Mouse (Mus musculus): ENCODE results near the gene Vstm2l. TPM values are rescaled to one million over a fixed set of nuclear protein-coding genes. Genes with fewer than 3 reads are reported as not detected.

The Vstm2l gene
- polyA plus RNA-seq, 1 experiment: not detected

DNA sequence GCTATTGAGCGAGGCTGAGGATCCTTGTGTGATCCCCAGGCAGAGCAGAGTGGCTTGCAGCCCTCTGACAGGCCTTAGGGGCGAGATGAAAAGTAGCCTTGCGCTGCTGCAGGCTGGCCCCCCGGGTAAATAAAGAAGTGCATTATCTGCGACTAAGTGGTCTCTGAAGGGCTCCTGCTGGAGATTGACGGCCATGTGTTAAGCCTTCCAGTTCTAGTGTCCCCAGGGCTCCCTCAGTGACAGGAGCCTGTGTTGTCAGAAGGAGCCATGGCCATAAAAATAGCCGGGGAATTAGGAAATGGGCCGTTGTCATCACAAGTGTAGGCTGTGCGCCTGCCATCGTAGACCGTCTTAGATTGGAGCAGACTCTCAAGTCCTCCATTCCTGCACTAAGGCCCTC, 32.5 kb upstream of the Vstm2l start:
- H3ac ChIP-seq (ENCODE audit: control insufficient read depth, insufficient read length): no peak overlapping the region
- H3K4me3 ChIP-seq: no peak overlapping the region
- H3K27me3 ChIP-seq (ENCODE audit: control insufficient read depth, insufficient read depth, insufficient read length): no peaks in the 10 kb centered on the region
- no peaks in the 10 kb centered on the region for H3K36me3 ChIP-seq (ENCODE audit: control insufficient read depth, insufficient read depth)
- H3K79me2 ChIP-seq (ENCODE audit: control insufficient read depth, insufficient read depth): no peaks in the 10 kb centered on the region
- no peak overlapping the region for H3K4me2 ChIP-seq (ENCODE audit: low read depth)
- TF ChIP-seq TCF12 (IDR thresholded peaks at IDR 0.05; ENCODE audit: insufficient read depth, poor library complexity, severe bottlenecking): no peak
- TF ChIP-seq USF1 (IDR thresholded peaks at IDR 0.05; ENCODE audit: low read depth): no peak
- no peak for TF ChIP-seq POLR2AphosphoS2 (IDR thresholded peaks at IDR 0.05; ENCODE audit: insufficient read length, low read depth)
- no peak for TF ChIP-seq SRF (IDR thresholded peaks at IDR 0.05; ENCODE audit: control insufficient read depth, insufficient read length, low read depth)
- no peak for TF ChIP-seq MAX (IDR thresholded peaks at IDR 0.05; ENCODE audit: low read depth)
- TF ChIP-seq MYOD1 (IDR thresholded peaks at IDR 0.05; ENCODE audit: control insufficient read depth in 1 of 3, insufficient read length in 2 of 3, low read depth in 2 of 3): no peak
- no peak for TF ChIP-seq MYOG (IDR thresholded peaks at IDR 0.05; ENCODE audit: control insufficient read depth in 1 of 3, insufficient read depth in 1 of 3, insufficient read length in 2 of 3, low read depth in 2 of 3)
- no peak for TF ChIP-seq CEBPB (IDR thresholded peaks at IDR 0.05; ENCODE audit: insufficient read depth, poor library complexity, severe bottlenecking)
- no peak for TF ChIP-seq E2F4 (IDR thresholded peaks at IDR 0.05; ENCODE audit: insufficient read depth)

DNA sequence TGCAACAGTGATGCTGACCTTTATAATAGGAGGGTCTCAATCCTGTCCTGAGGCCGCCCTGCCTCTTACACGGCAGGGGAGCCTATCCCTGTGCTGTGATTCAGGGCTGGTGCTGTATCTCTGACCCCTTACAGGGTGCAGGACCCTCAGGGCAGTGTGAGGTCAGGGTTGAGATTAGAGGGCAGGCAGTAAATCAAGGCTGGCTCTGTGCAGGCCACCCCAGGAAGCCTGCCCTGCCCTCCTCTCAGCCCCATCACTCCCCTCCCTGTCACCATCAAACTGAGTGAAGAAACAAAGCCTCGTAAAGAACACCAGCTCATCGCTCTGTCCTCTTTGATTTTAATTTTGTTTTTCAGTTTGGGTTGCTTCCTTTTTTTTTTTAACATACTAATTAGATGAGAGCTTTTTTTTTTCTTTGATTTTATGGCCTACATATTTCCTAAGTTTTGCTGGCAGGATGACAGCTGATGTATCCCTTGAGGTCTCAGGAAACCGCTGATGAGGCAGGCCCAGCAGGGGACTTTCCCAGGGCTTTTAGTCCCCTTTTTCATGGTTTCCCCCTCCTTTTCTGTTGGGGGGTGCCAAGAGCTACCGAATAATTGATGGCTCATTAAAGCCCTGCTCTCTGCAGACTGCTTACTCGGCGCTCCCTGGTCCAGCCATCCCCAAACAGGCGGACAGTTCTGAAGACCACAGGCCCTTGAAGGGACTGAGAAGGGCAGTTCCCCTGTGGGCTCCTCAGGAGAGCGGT, 27.0 kb upstream of the Vstm2l start:
- H3K4me2 ChIP-seq (ENCODE audit: low read depth): no peak overlapping the region
- no peak for TF ChIP-seq TCF12 (IDR thresholded peaks at IDR 0.05; ENCODE audit: insufficient read depth, poor library complexity, severe bottlenecking)
- TF ChIP-seq MAX (IDR thresholded peaks at IDR 0.05; ENCODE audit: low read depth): no peak
- no peak for TF ChIP-seq MYOD1 (IDR thresholded peaks at IDR 0.05; ENCODE audit: control insufficient read depth in 1 of 3, insufficient read length in 2 of 3, low read depth in 2 of 3)
- TF ChIP-seq MYOG (IDR thresholded peaks at IDR 0.05; ENCODE audit: control insufficient read depth in 1 of 3, insufficient read depth in 1 of 3, insufficient read length in 2 of 3, low read depth in 2 of 3): no peak
- TF ChIP-seq REST (IDR thresholded peaks at IDR 0.05; ENCODE audit: insufficient read depth, insufficient read length): no peak
- no peak for TF ChIP-seq SRF (IDR thresholded peaks at IDR 0.05; ENCODE audit: control insufficient read depth, insufficient read length, low read depth)
- no peak for TF ChIP-seq POLR2AphosphoS2 (IDR thresholded peaks at IDR 0.05; ENCODE audit: insufficient read length, low read depth)
- no peak for TF ChIP-seq TCF3 (IDR thresholded peaks at IDR 0.05; ENCODE audit: insufficient read length, low read depth)
- no peak for TF ChIP-seq USF1 (IDR thresholded peaks at IDR 0.05; ENCODE audit: low read depth)
- TF ChIP-seq POLR2A (IDR thresholded peaks at IDR 0.05; ENCODE audit: insufficient read length, low read depth): no peak
- H3K36me3 ChIP-seq (ENCODE audit: control insufficient read depth, insufficient read depth): no peaks in the 10 kb centered on the region
- H3K79me2 ChIP-seq (ENCODE audit: control insufficient read depth, insufficient read depth): no peaks in the 10 kb centered on the region
- H3ac ChIP-seq (ENCODE audit: control insufficient read depth, insufficient read length): no peak overlapping the region
- no peaks in the 10 kb centered on the region for H3K27me3 ChIP-seq (ENCODE audit: control insufficient read depth, insufficient read depth, insufficient read length)
- H3K4me3 ChIP-seq: no peak overlapping the region

DNA sequence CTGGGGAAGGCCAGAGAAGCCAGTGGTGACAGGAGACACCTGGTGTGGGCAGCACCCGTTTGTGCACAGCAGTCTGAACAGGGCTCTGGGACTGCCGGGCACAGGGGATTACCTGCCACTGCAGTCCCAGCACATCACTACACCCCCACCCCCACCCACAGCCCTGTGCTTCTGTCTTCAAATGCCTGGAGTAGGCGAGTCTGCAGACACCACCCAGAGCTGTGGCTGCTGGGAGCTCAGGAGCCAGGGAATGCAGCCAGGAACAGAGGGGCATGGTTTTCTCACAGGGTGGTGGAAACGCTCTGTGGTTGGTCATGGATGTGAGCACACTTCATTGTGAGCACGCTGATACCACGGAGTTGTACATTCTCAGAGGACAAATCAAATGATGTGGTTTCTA, 23.3 kb upstream of the Vstm2l start:
- H3K4me2 ChIP-seq (ENCODE audit: low read depth): no peak overlapping the region
- no peak overlapping the region for H3K4me3 ChIP-seq
- TF ChIP-seq E2F4 (IDR thresholded peaks at IDR 0.05; ENCODE audit: insufficient read depth) (no peak), REST (IDR thresholded peaks at IDR 0.05; ENCODE audit: insufficient read depth, insufficient read length) (no peak), SRF (IDR thresholded peaks at IDR 0.05; ENCODE audit: control insufficient read depth, insufficient read length, low read depth) (no peak), TCF12 (IDR thresholded peaks at IDR 0.05; ENCODE audit: insufficient read depth, poor library complexity, severe bottlenecking) (no peak), POLR2A (IDR thresholded peaks at IDR 0.05; ENCODE audit: insufficient read length, low read depth) (no peak), USF1 (IDR thresholded peaks at IDR 0.05; ENCODE audit: low read depth) (no peak), POLR2AphosphoS2 (IDR thresholded peaks at IDR 0.05; ENCODE audit: insufficient read length, low read depth) (no peak), MAX (IDR thresholded peaks at IDR 0.05; ENCODE audit: low read depth) (no peak), MYOD1 (IDR thresholded peaks at IDR 0.05; ENCODE audit: control insufficient read depth in 1 of 3, insufficient read length in 2 of 3, low read depth in 2 of 3) (no peak), MYOG (IDR thresholded peaks at IDR 0.05; ENCODE audit: control insufficient read depth in 1 of 3, insufficient read depth in 1 of 3, insufficient read length in 2 of 3, low read depth in 2 of 3) (no peak), TCF3 (IDR thresholded peaks at IDR 0.05; ENCODE audit: insufficient read length, low read depth) (no peak), CEBPB (IDR thresholded peaks at IDR 0.05; ENCODE audit: insufficient read depth, poor library complexity, severe bottlenecking) (no peak)

DNA sequence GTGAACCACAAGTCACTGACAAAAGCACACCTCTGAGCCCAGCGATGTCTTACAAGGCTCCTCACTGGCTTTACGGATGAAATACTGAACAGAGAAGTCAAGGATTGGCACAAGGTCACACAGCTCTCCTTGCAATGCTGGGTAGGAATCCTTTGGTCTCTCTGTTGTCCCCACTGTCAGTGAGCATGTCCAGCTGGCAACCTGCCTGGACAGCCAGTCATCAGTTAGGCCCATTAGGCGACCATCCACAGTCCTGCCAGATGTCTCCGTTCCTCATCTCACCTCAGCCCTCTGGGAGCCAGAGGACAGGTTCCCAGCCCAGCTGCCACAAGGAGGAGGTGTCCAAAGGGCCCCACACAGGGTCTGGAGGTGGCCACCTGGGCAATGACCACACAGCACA, 17.3 kb upstream of the Vstm2l start:
- Histone ChIP-seq H3ac (ENCODE audit: control insufficient read depth, insufficient read length) (no peak overlapping the region), H3K4me2 (ENCODE audit: low read depth) (no peak overlapping the region), H3K36me3 (ENCODE audit: control insufficient read depth, insufficient read depth) (no peaks in the 10 kb centered on the region), H3K79me2 (ENCODE audit: control insufficient read depth, insufficient read depth) (no peaks in the 10 kb centered on the region), H3K27me3 (ENCODE audit: control insufficient read depth, insufficient read depth, insufficient read length) (peaks cover 31% of the 10 kb centered on the region), H3K4me3 (no peak overlapping the region)
- TF ChIP-seq REST (IDR thresholded peaks at IDR 0.05; ENCODE audit: insufficient read depth, insufficient read length): no peak
- TF ChIP-seq TCF3 (IDR thresholded peaks at IDR 0.05; ENCODE audit: insufficient read length, low read depth): no peak
- no peak for TF ChIP-seq MAX (IDR thresholded peaks at IDR 0.05; ENCODE audit: low read depth)
- TF ChIP-seq MYOG (IDR thresholded peaks at IDR 0.05; ENCODE audit: control insufficient read depth in 1 of 3, insufficient read depth in 1 of 3, insufficient read length in 2 of 3, low read depth in 2 of 3): no peak
- no peak for TF ChIP-seq CEBPB (IDR thresholded peaks at IDR 0.05; ENCODE audit: insufficient read depth, poor library complexity, severe bottlenecking)

More for the DNA sequence above, 23.3 kb upstream of the Vstm2l start:
- Histone ChIP-seq H3ac (ENCODE audit: control insufficient read depth, insufficient read length) (no peak overlapping the region), H3K79me2 (ENCODE audit: control insufficient read depth, insufficient read depth) (no peaks in the 10 kb centered on the region), H3K36me3 (ENCODE audit: control insufficient read depth, insufficient read depth) (no peaks in the 10 kb centered on the region), H3K27me3 (ENCODE audit: control insufficient read depth, insufficient read depth, insufficient read length) (peaks cover 13% of the 10 kb centered on the region)
